Mouse (Mus musculus) forelimb bud, embryonic 11.5 days (tissue): ENCODE results near the gene Tmem102.

Source experiments
- DNase-seq: peaks from one replicate; pipeline ENCODE4 v3.0.0-alpha.2; 2012; ENCODE audit warnings: low read depth, low spot score

Tmem102 gene

GRCm38 (mm10) chr11:69804972-69805909 lies at the start of gene Tmem102:
Gene Tmem102, minus strand, starts transcription at chr11:69805624.
- DNase-seq: no peak

- DNase-seq: no peak
Measured at GRCm38 (mm10) chr11:69854680-69855079, 49.3 kb upstream of the Tmem102 start.

- no peak for DNase-seq
Measured at GRCm38 (mm10) chr11:69853994-69854393, 48.6 kb upstream of the Tmem102 start.

- DNase-seq: no peak
Measured at GRCm38 (mm10) chr11:69850754-69851153, 45.3 kb upstream of the Tmem102 start.

- DNase-seq: no peak
Measured at GRCm38 (mm10) chr11:69849884-69850283, 44.5 kb upstream of the Tmem102 start.

- DNase-seq: no peak
Measured at GRCm38 (mm10) chr11:69849128-69849527, 43.7 kb upstream of the Tmem102 start.

- DNase-seq: no peak
Measured at GRCm38 (mm10) chr11:69848021-69848420, 42.6 kb upstream of the Tmem102 start.

GRCm38 (mm10) chr11:69846738-69847688 lies 41.6 kb upstream of the Tmem102 start:
- DNase-seq: no peak

- peak; percentile 93 for DNase-seq
Measured at GRCm38 (mm10) chr11:69846198-69846680, 40.8 kb upstream of the Tmem102 start, which contains the start of gene Plscr3. Gene Plscr3, plus strand, starts transcription at chr11:69846376.

GRCm38 (mm10) chr11:69838714-69839104 lies 33.3 kb upstream of the Tmem102 start:
- no peak for DNase-seq

GRCm38 (mm10) chr11:69837952-69838713 lies 32.7 kb upstream of the Tmem102 start, which contains the start of gene Tmem256:
Gene Tmem256, plus strand, starts transcription at chr11:69838514.
- peak; percentile 97 for DNase-seq

- no peak for DNase-seq
Measured at GRCm38 (mm10) chr11:69837604-69837951, 32.2 kb upstream of the Tmem102 start, which contains the start of gene Nlgn2. Gene Nlgn2, minus strand, starts transcription at chr11:69837784.

- DNase-seq: no peak
Measured at GRCm38 (mm10) chr11:69836703-69837576, 31.5 kb upstream of the Tmem102 start.

GRCm38 (mm10) chr11:69835966-69836335 lies 30.5 kb upstream of the Tmem102 start:
- DNase-seq: no peak

- DNase-seq: no peak
Measured at GRCm38 (mm10) chr11:69835326-69835965, 30.0 kb upstream of the Tmem102 start.

- no peak for DNase-seq
Measured at GRCm38 (mm10) chr11:69834001-69834549, 28.7 kb upstream of the Tmem102 start.

- no peak for DNase-seq
Measured at GRCm38 (mm10) chr11:69833554-69833953, 28.1 kb upstream of the Tmem102 start.

GRCm38 (mm10) chr11:69828832-69829231 lies 23.4 kb upstream of the Tmem102 start:
- no peak for DNase-seq

GRCm38 (mm10) chr11:69823456-69823855 lies 18.0 kb upstream of the Tmem102 start:
- DNase-seq: no peak
